In the genomic region with DNA sequence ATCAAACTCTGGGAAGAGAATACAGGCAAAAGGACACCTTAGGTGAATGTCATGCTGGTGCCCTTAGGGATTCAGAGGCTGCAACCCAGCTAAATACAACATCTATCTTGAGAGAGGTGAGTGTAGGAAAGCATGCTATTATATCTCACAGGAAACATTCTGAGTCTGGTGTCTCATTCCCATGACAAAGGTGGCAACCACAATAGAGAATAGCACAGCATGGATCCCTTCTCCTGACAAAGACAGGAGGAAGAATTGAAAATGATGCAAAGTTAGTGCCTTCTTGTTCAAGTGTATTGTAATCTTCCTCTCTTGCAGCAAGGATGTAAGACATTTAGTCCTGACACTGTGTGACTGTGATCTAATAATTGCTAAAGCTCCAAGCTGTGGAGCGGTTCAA, we compare ENCODE assay signal across 22 mouse cellular contexts.
DNase-seq lines count a peak whose midpoint lies in the region; ATAC-seq and TF ChIP-seq lines count a peak whose summit lies in the region.
"Had no signal": no experiment of that assay in that cellular context is flagged by ENCODE, and none has a peak within 500 bp of the region (broad histone marks: within the 10 kb centered on the region; RNA-seq: fewer than 3 reads in every experiment).

No protein-coding gene starts in this region.

- peaks cover 2 to 8% of the 10 kb centered on the region in 2 experiments; a peak in 2 of 4 replicates for H3K4me1 ChIP-seq in ES-E14 (ENCODE audit: control insufficient read depth in 2 of 2, insufficient read depth in 2 of 2, low read length in 2 of 2, poor library complexity in 1 of 2)
- no peaks in the 10 kb centered on the region for H3K4me1 ChIP-seq in hindbrain, embryonic 11.5 days (replicated peaks; ENCODE audit: control insufficient read depth, insufficient read depth, low read length)
- H3K4me1 ChIP-seq: embryonic facial prominence, embryonic 13.5 days; embryonic facial prominence, embryonic 15.5 days; forebrain, embryonic 10.5 days; forebrain, embryonic 12.5 days had no signal

- no peaks in the 10 kb centered on the region for H3K36me3 ChIP-seq in ES-E14 (ENCODE audit: control insufficient read depth, insufficient read depth, low read length, poor library complexity, severe bottlenecking)
- H3K36me3 ChIP-seq in hindbrain, embryonic 11.5 days (ENCODE audit: control insufficient read depth, insufficient read depth, low read length) = no peaks in the 10 kb centered on the region
- H3K36me3 ChIP-seq: embryonic facial prominence, embryonic 13.5 days; embryonic facial prominence, embryonic 15.5 days; forebrain, embryonic 10.5 days; forebrain, embryonic 12.5 days had no signal

- H3K4me2 ChIP-seq in hindbrain, embryonic 11.5 days (replicated peaks; ENCODE audit: low read depth, low read length) = no peak overlapping the region
- H3K4me2 ChIP-seq: embryonic facial prominence, embryonic 13.5 days; embryonic facial prominence, embryonic 15.5 days; forebrain, embryonic 12.5 days had no signal

- H3K9ac ChIP-seq in ES-E14 (ENCODE audit: insufficient read depth, low read depth, low read length, poor library complexity, severe bottlenecking) = no peak overlapping the region
- H3K9ac ChIP-seq in hindbrain, embryonic 11.5 days (ENCODE audit: low read depth, low read length) = no peak overlapping the region
- H3K9ac ChIP-seq: embryonic facial prominence, embryonic 13.5 days; embryonic facial prominence, embryonic 15.5 days; forebrain, embryonic 12.5 days had no signal

- DNase-seq in ES-CJ7 (ENCODE audit: low read depth, low spot score) (peak; percentile 86), ES-E14 (ENCODE audit: low read depth, low spot score) (peak; percentile 24), WW6 (ENCODE audit: low read depth, low spot score) (peak; percentile 11)
- no peak for DNase-seq in hindbrain, embryonic 11.5 days (ENCODE audit: low spot score)
- no peak for DNase-seq in urinary bladder, postnatal 36 days (ENCODE audit: low spot score in 2 of 2)
- DNase-seq in kidney, adult 8-10 months = no peak
- DNase-seq: adrenal gland, adult 8-10 months; adrenal gland, postnatal 14 days; adrenal gland, postnatal 36 days; cerebellum, adult 11-12 months; cerebellum, adult 2 months; cerebellum, adult 9-10 months; cerebellum, postnatal 10 days; cerebellum, postnatal 25 days had no signal

- no peaks in the 10 kb centered on the region for H3K27me3 ChIP-seq in hindbrain, embryonic 11.5 days (ENCODE audit: control insufficient read depth, insufficient read depth, low read length)
- H3K27me3 ChIP-seq: embryonic facial prominence, embryonic 13.5 days; embryonic facial prominence, embryonic 15.5 days; forebrain, embryonic 12.5 days had no signal

- 74% methylated on average over 1 of the region's 1 CpGs for WGBS in hindbrain, embryonic 11.5 days

- no peak overlapping the region for H3K27ac ChIP-seq in ES-E14 (ENCODE audit: insufficient read depth, low read depth, low read length, poor library complexity, severe bottlenecking)
- no peak overlapping the region for H3K27ac ChIP-seq in hindbrain, embryonic 11.5 days (ENCODE audit: low read depth, low read length)
- H3K27ac ChIP-seq: embryonic facial prominence, embryonic 13.5 days; embryonic facial prominence, embryonic 15.5 days; forebrain, embryonic 10.5 days; forebrain, embryonic 12.5 days had no signal

- ATAC-seq in hindbrain, embryonic 11.5 days (ENCODE audit: low FRiP score) = no peak
- ATAC-seq: activated CD4-positive, CD25-positive, alpha-beta regulatory T cell, adult 4 months; forebrain, embryonic 14.5 days; forebrain, embryonic 16.5 days had no signal

- no peak overlapping the region for H3K4me3 ChIP-seq in ES-E14 (ENCODE audit: insufficient read depth in 1 of 2, low read depth in 1 of 2, low read length in 2 of 2, poor library complexity in 1 of 2, severe bottlenecking in 1 of 2)
- H3K4me3 ChIP-seq in hindbrain, embryonic 11.5 days (ENCODE audit: low read depth, low read length) = no peak overlapping the region
- H3K4me3 ChIP-seq: embryonic facial prominence, embryonic 13.5 days; embryonic facial prominence, embryonic 15.5 days; erythroblast, embryonic 14.5 days; forebrain, embryonic 10.5 days; forebrain, embryonic 12.5 days had no signal

- in situ Hi-C loops in ES-E14 (cut with MboI; ENCODE audit: low sequenced_read_pairs in 2 of 2, unreplicated experiment in 2 of 2) = no loop called here

- H3K9me3 ChIP-seq in ES-E14 (ENCODE audit: control insufficient read depth, insufficient read depth, low read depth, low read length) = no peaks in the 10 kb centered on the region
- no peaks in the 10 kb centered on the region for H3K9me3 ChIP-seq in hindbrain, embryonic 11.5 days (ENCODE audit: control insufficient read depth, low read length)
- H3K9me3 ChIP-seq: embryonic facial prominence, embryonic 13.5 days; embryonic facial prominence, embryonic 15.5 days; forebrain, embryonic 10.5 days; forebrain, embryonic 12.5 days had no signal

TF ChIP-seq in ES-E14, 5 proteins besides CTCF, POLR2A, EP300 and RAD21:
- no peak for TF ChIP-seq MAFK (IDR thresholded peaks at IDR 0.05; ENCODE audit: insufficient read depth, low read depth, low read length)
- TF ChIP-seq ZC3H11A (IDR thresholded peaks at IDR 0.05; ENCODE audit: borderline replicate concordance, low read depth, low read length) = no peak
- TF ChIP-seq CHD2 (IDR thresholded peaks at IDR 0.05; ENCODE audit: low read depth, low read length) = no peak

Comparison
In these comparisons a context has a peak if more than half of its experiments do, and no peak if none do; other contexts are left out.
1. DNase-seq: peak in ES-CJ7 (single experiment), ES-E14 (single experiment) and WW6 (single experiment); none in hindbrain, embryonic 11.5 days (single experiment), urinary bladder, postnatal 36 days (0 of 2) and kidney, adult 8-10 months (0 of 2).